Mouse (Mus musculus) hindbrain, embryonic 13.5 days (tissue): ENCODE data around the gene Nr0b2. TPM values are rescaled to one million over a fixed set of nuclear protein-coding genes. Genes with fewer than 3 reads are reported as not detected.

Source experiments
- ATAC-seq: fragments of 200-750 bp; cut with Nextera tagmentation; 2 replicates; pipeline ENCODE4 v1.8.0; 2017; ENCODE audit warnings: moderate TSS enrichment; ENCODE audit not compliant: low FRiP score
- H3K27ac ChIP-seq: fragments of 300-500 bp; sonication (generic); 2 replicates; pipeline ENCODE4 v1.5.1; 2015; ENCODE audit warnings: inconsistent platforms, mild to moderate bottlenecking, moderate library complexity
- H3K27me3 ChIP-seq: fragments of 300-500 bp; sonication (generic); 2 replicates; pipeline ENCODE4 v1.6.1; 2015; ENCODE audit warnings: mild to moderate bottlenecking, inconsistent platforms
- H3K36me3 ChIP-seq: fragments of 300-500 bp; sonication (generic); 2 replicates; pipeline ENCODE4 v1.6.1; 2015; ENCODE audit warnings: mild to moderate bottlenecking, inconsistent platforms
- H3K4me1 ChIP-seq: fragments of 300-500 bp; sonication (generic); replicated peaks from 2 replicates; pipeline ENCODE4 v1.6.1; 2015; ENCODE audit warnings: inconsistent platforms
- H3K4me2 ChIP-seq: fragments of 300-500 bp; sonication (generic); 2 replicates; pipeline ENCODE4 v1.6.1; 2015; ENCODE audit warnings: inconsistent platforms, mild to moderate bottlenecking, moderate library complexity
- H3K4me3 ChIP-seq: fragments of 300-500 bp; sonication (generic); 2 replicates; pipeline ENCODE4 v1.5.1; 2015; ENCODE audit warnings: mild to moderate bottlenecking, inconsistent platforms
- H3K9ac ChIP-seq: fragments of 300-500 bp; sonication (generic); 2 replicates; pipeline ENCODE4 v1.6.1; 2015; ENCODE audit warnings: mild to moderate bottlenecking, inconsistent platforms
- H3K9me3 ChIP-seq: fragments of 300-500 bp; sonication (generic); 2 replicates; pipeline ENCODE4 v1.6.1; 2016; ENCODE audit warnings: inconsistent platforms
- WGBS: fragments of 180-500 bp; shearing (Covaris S2); methylation state at CpG from one replicate; pipeline ENCODE4 v1.1.7; 2015; 5-methylcytosine and 5-hydroxymethylcytosine counted together
- microRNA-seq: library from miRNA; unstranded; fragments of <30 nt; microRNA quantifications from one replicate; pipeline ENCODE4, GENCODE M21; 2016
- polyA plus RNA-seq: library from polyadenylated mRNA; unstranded; fragments of >200 nt; fragmentation: Nextera tagmentation; extraction: Ambion mirVana; gene quantifications from 2 replicates; pipeline ENCODE4 v1.2.1, GENCODE M21; 2015

Nr0b2 gene
- polyA plus RNA-seq, 1 experiment from 2014 or later = not detected

- no peak for ATAC-seq
Measured at GRCm38 (mm10) chr4:133599116-133599515, 45.9 kb downstream of the Nr0b2 start.

GRCm38 (mm10) chr4:133599571-133600073 is 46.4 kb downstream of the Nr0b2 start:
- H3K9me3 ChIP-seq = no peaks in the 10 kb centered on the region
- H3K4me3 ChIP-seq = peak overlapping the region; percentile 45
- H3K36me3 ChIP-seq = peaks cover 13% of the 10 kb centered on the region
- H3K27me3 ChIP-seq = peaks cover 67% of the 10 kb centered on the region
- no peak overlapping the region for H3K27ac ChIP-seq
- under 1% methylated on average over 50 of the region's 50 CpGs for WGBS
- ATAC-seq = peak; percentile 87
- peak overlapping the region; percentile 66 for H3K4me2 ChIP-seq
- peaks cover 17% of the 10 kb centered on the region for H3K4me1 ChIP-seq
- H3K9ac ChIP-seq = peak overlapping the region; percentile 51

More at GRCm38 (mm10) chr4:133599116-133599515, 45.9 kb downstream of the Nr0b2 start:
- Histone ChIP-seq H3K27ac (no peak overlapping the region), H3K4me3 (peak overlapping the region; percentile 45), H3K9ac (peak overlapping the region; percentile 51; the same call in 1 of the 2 replicates), H3K4me2 (peak overlapping the region; percentile 66), H3K9me3 (no peaks in the 10 kb centered on the region), H3K27me3 (peaks cover 67% of the 10 kb centered on the region), H3K4me1 (peaks cover 17% of the 10 kb centered on the region), H3K36me3 (peaks cover 10% of the 10 kb centered on the region)
- 30% methylated on average over 7 of the region's 7 CpGs for WGBS

GRCm38 (mm10) chr4:133600306-133600705 is 47.1 kb downstream of the Nr0b2 start:
- Histone ChIP-seq H3K4me1 (peaks cover 17% of the 10 kb centered on the region), H3K9ac (peak overlapping the region; percentile 51; the same call in 1 of the 2 replicates), H3K27ac (no peak overlapping the region), H3K4me3 (peak overlapping the region; percentile 45), H3K36me3 (peaks cover 18% of the 10 kb centered on the region), H3K9me3 (no peaks in the 10 kb centered on the region), H3K4me2 (peak overlapping the region; percentile 66), H3K27me3 (peaks cover 67% of the 10 kb centered on the region)
- 18% methylated on average over 9 of the region's 9 CpGs for WGBS
- no peak for ATAC-seq

- H3K4me3 ChIP-seq = peak within 1 kb of the TSS; percentile 11
- H3K27ac ChIP-seq = no peak within 1 kb of the TSS
Measured at GRCm38 (mm10) chr4:133601721-133602218, 48.6 kb downstream of the Nr0b2 start, which contains the start of gene Sfn. Gene Sfn, minus strand, starts transcription at chr4:133602168.

GRCm38 (mm10) chr4:133603056-133603455 is 49.9 kb downstream of the Nr0b2 start:
- Histone ChIP-seq H3K27me3 (peaks cover 56% of the 10 kb centered on the region), H3K4me1 (peaks cover 17% of the 10 kb centered on the region), H3K4me3 (no peak overlapping the region), H3K4me2 (no peak overlapping the region), H3K9ac (no peak overlapping the region), H3K27ac (no peak overlapping the region), H3K36me3 (peaks cover 43% of the 10 kb centered on the region), H3K9me3 (no peaks in the 10 kb centered on the region)
- ATAC-seq = no peak
- 92% methylated on average over 5 of the region's 5 CpGs for WGBS

More at GRCm38 (mm10) chr4:133601721-133602218, 48.6 kb downstream of the Nr0b2 start, which contains the start of gene Sfn:
- Histone ChIP-seq H3K4me1 (peaks cover 17% of the 10 kb centered on the region), H3K9ac (no peak within 1 kb of the TSS), H3K4me2 (peak within 1 kb of the TSS; percentile 19; the same call in 1 of the 2 replicates), H3K9me3 (no peaks in the 10 kb centered on the region), H3K27me3 (peaks cover 67% of the 10 kb centered on the region), H3K36me3 (peaks cover 31% of the 10 kb centered on the region)
- no peak for ATAC-seq
- WGBS = 3% methylated on average over 16 of the region's 16 CpGs

GRCm38 (mm10) chr4:133604175-133604574 is 51.0 kb downstream of the Nr0b2 start:
- H3K27me3 ChIP-seq = peaks cover 45% of the 10 kb centered on the region
- ATAC-seq = no peak
- peaks cover 16% of the 10 kb centered on the region for H3K4me1 ChIP-seq
- no peak overlapping the region for H3K27ac ChIP-seq
- WGBS = 94% methylated on average over 7 of the region's 7 CpGs
- H3K4me3 ChIP-seq = no peak overlapping the region
- no peak overlapping the region for H3K9ac ChIP-seq
- H3K4me2 ChIP-seq = no peak overlapping the region
- no peaks in the 10 kb centered on the region for H3K9me3 ChIP-seq
- peaks cover 51% of the 10 kb centered on the region for H3K36me3 ChIP-seq

GRCm38 (mm10) chr4:133604856-133605255 is 51.7 kb downstream of the Nr0b2 start:
- Histone ChIP-seq H3K4me3 (no peak overlapping the region), H3K36me3 (peaks cover 51% of the 10 kb centered on the region), H3K27me3 (peaks cover 38% of the 10 kb centered on the region), H3K9ac (no peak overlapping the region), H3K27ac (no peak overlapping the region), H3K4me2 (no peak overlapping the region), H3K4me1 (peaks cover 9% of the 10 kb centered on the region), H3K9me3 (no peaks in the 10 kb centered on the region)
- 60% methylated on average over 6 of the region's 6 CpGs for WGBS
- ATAC-seq = no peak

GRCm38 (mm10) chr4:133605330-133605729 is 52.2 kb downstream of the Nr0b2 start:
- no peak overlapping the region for H3K4me3 ChIP-seq
- peak overlapping the region; percentile 15; the same call in 1 of the 2 replicates for H3K9ac ChIP-seq
- no peak overlapping the region for H3K27ac ChIP-seq
- H3K9me3 ChIP-seq = no peaks in the 10 kb centered on the region
- peaks cover 54% of the 10 kb centered on the region for H3K36me3 ChIP-seq
- H3K4me2 ChIP-seq = no peak overlapping the region
- ATAC-seq = no peak
- peaks cover 5% of the 10 kb centered on the region for H3K4me1 ChIP-seq
- WGBS = 57% methylated on average over 9 of the region's 9 CpGs
- H3K27me3 ChIP-seq = peaks cover 33% of the 10 kb centered on the region

Small RNAs within 50 kb of the gene (microRNA-seq; reads per million reads assigned to microRNA genes)
- not detected for gene Gm23158

Other genes starting within 250 kb of the Nr0b2 start
- gene Wdtc1, start 199.9 kb upstream of the Nr0b2 start, polyA plus RNA-seq = 18.4 and 21.3 TPM in 2 replicates
- gene Slc9a1, start 183.7 kb upstream of the Nr0b2 start, polyA plus RNA-seq = 6.7 and 7.5 TPM in 2 replicates
- gene Tent5b, start 73.2 kb upstream of the Nr0b2 start, polyA plus RNA-seq = 0.13 and 0.30 TPM in 2 replicates
- gene Trnp1, start 54.8 kb upstream of the Nr0b2 start, polyA plus RNA-seq = 2.8 and 3.9 TPM in 2 replicates
- 0.30 and 0.39 TPM in 2 replicates for gene Kdf1, start 34.4 kb upstream of the Nr0b2 start, polyA plus RNA-seq
- gene Nudc, start 7.4 kb upstream of the Nr0b2 start, polyA plus RNA-seq = 256 and 265 TPM in 2 replicates
- gene Gpatch3, start 21.4 kb downstream of the Nr0b2 start, polyA plus RNA-seq = 6.7 and 8.3 TPM in 2 replicates
- gene Gpn2, start 31.0 kb downstream of the Nr0b2 start, polyA plus RNA-seq = 17.7 and 22.2 TPM in 2 replicates
- gene Sfn, start 48.8 kb downstream of the Nr0b2 start, polyA plus RNA-seq = 2.8 and 4.1 TPM in 2 replicates
- gene Zdhhc18, start 96.8 kb downstream of the Nr0b2 start, polyA plus RNA-seq = 3.4 and 4.4 TPM in 2 replicates
- gene Pigv, start 119.3 kb downstream of the Nr0b2 start, polyA plus RNA-seq = 13.4 and 14.1 TPM in 2 replicates
- 35.6 and 37.4 TPM in 2 replicates for gene Arid1a, start 203.4 kb downstream of the Nr0b2 start, polyA plus RNA-seq